Mouse (Mus musculus) lung, adult 2 months (tissue): ENCODE data around the gene Gm49661.

Experiments used
- CTCF ChIP-seq: fragments of 200-500 bp; IDR thresholded peaks from 2 replicates; pipeline ENCODE4 v1.5.1; 2011; ENCODE audit warnings: mild to moderate bottlenecking, low read length, control low read depth; ENCODE audit not compliant: insufficient read depth
- POLR2A ChIP-seq: fragments of 200-500 bp; IDR thresholded peaks from 2 replicates; pipeline ENCODE4 v1.6.1; 2011; ENCODE audit warnings: low read depth, mild to moderate bottlenecking, control low read depth, low read length, borderline replicate concordance; ENCODE audit errors: extremely low read depth

DNA sequence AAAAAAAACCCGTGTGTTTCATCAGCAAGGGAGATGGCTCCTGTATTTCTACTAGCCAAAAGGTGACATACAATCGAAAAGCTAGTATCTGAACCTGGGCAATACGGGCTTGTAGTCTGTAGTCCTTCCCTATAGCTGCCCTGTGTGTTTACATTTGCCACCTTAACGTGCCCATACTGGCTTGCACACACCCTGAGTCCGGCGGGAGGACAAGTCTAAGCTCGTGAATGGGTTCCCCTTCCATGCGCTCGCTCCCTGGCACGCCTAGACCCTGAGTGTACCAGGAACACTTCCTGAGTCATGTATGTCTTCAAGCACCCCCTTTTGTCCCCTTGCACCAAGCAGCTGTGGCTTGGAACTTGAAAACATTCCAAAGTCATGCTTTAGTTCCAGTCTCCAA is 47.5 kb upstream of the Gm49661 start:
- TF ChIP-seq POLR2A, result no peak
- no peak for TF ChIP-seq CTCF
